Mouse (Mus musculus): Measurements from ENCODE around the gene Trim46.
A peak's percentile ranks its signal among the peaks of the same experiment; 100 is the strongest.

DNA sequence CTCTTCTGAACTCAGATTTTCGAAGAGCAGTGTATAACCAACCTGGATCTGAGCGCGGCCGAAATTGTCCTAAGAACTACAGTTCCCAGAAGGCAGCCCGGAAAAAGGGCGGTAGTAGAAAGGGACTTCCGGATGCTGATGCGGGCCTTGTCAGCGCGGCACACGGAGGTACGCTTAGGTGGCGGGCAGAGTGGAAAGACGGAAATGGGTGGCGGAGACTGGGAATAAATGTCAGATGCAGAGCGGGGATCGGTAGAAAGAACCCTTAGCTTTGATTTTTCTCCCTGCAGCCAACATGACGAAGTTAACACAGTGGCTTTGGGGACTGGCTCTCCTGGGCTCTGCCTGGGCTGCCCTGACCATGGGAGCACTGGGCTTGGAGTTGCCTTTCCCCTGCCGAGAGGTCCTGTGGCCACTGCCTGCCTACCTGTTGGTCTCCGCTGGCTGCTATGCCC is 20.4 kb upstream of the Trim46 start:
- TF ChIP-seq CTCF (IDR thresholded peaks at IDR 0.05; ENCODE audit: extremely low read depth, insufficient read depth, low read length): no peak
- peak; percentile 95 for TF ChIP-seq POLR2A (IDR thresholded peaks at IDR 0.05; ENCODE audit: extremely low read depth, insufficient read depth, low read length)

Data from cortical plate, adult 2 months (tissue).